25 mouse cellular contexts compared by ENCODE assay signal in genomic region chr9:95208681-95209080, GRCm38 (mm10).
A peak's percentile ranks its signal among the peaks of the same experiment; 100 is the strongest.
DNase-seq lines count a peak whose midpoint lies in the region; ATAC-seq and TF ChIP-seq lines count a peak whose summit lies in the region.
"Had no signal": no experiment of that assay in that cellular context is flagged by ENCODE, and none has a peak within 500 bp of the region (broad histone marks: within the 10 kb centered on the region; RNA-seq: fewer than 3 reads in every experiment).

No protein-coding gene starts in this region.

- H3K27ac ChIP-seq in forebrain, postnatal 0 days (ENCODE audit: low read depth, low read length), result no peak overlapping the region
- H3K27ac ChIP-seq in forebrain, embryonic 12.5 days, result no peak overlapping the region
- H3K27ac ChIP-seq: embryonic facial prominence, embryonic 12.5 days; heart, embryonic 15.5 days; limb, embryonic 12.5 days; liver, embryonic 12.5 days; midbrain, embryonic 15.5 days; stomach, embryonic 15.5 days had no signal

- H3K9me3 ChIP-seq in forebrain, postnatal 0 days (ENCODE audit: low read length), result no peaks in the 10 kb centered on the region
- H3K9me3 ChIP-seq in forebrain, embryonic 12.5 days, result no peaks in the 10 kb centered on the region
- H3K9me3 ChIP-seq: embryonic facial prominence, embryonic 12.5 days; heart, embryonic 15.5 days; limb, embryonic 12.5 days; liver, embryonic 12.5 days; midbrain, embryonic 15.5 days; stomach, embryonic 15.5 days had no signal

- H3K4me2 ChIP-seq in forebrain, postnatal 0 days (ENCODE audit: low read depth), result no peak overlapping the region
- no peak overlapping the region for H3K4me2 ChIP-seq in forebrain, embryonic 12.5 days
- H3K4me2 ChIP-seq: embryonic facial prominence, embryonic 12.5 days; heart, embryonic 15.5 days; limb, embryonic 12.5 days; liver, embryonic 12.5 days; midbrain, embryonic 15.5 days; stomach, embryonic 15.5 days had no signal

- WGBS in forebrain, postnatal 0 days, result 88% methylated on average over 4 of the region's 4 CpGs
- WGBS in forebrain, embryonic 12.5 days, result 85% methylated on average over 4 of the region's 4 CpGs

- H3K36me3 ChIP-seq in forebrain, postnatal 0 days (ENCODE audit: insufficient read depth), result no peaks in the 10 kb centered on the region
- no peaks in the 10 kb centered on the region for H3K36me3 ChIP-seq in forebrain, embryonic 12.5 days (replicated peaks)
- H3K36me3 ChIP-seq: embryonic facial prominence, embryonic 12.5 days; heart, embryonic 15.5 days; limb, embryonic 12.5 days; liver, embryonic 12.5 days; midbrain, embryonic 15.5 days; stomach, embryonic 15.5 days had no signal

- no peak overlapping the region for H3K9ac ChIP-seq in forebrain, postnatal 0 days
- no peak overlapping the region for H3K9ac ChIP-seq in forebrain, embryonic 12.5 days
- H3K9ac ChIP-seq: embryonic facial prominence, embryonic 12.5 days; heart, embryonic 15.5 days; limb, embryonic 12.5 days; liver, embryonic 12.5 days; midbrain, embryonic 15.5 days; stomach, embryonic 15.5 days had no signal

- no peak overlapping the region for H3K4me3 ChIP-seq in forebrain, postnatal 0 days (ENCODE audit: low read depth, low read length)
- H3K4me3 ChIP-seq in forebrain, embryonic 12.5 days (replicated peaks), result no peak overlapping the region
- H3K4me3 ChIP-seq: embryonic facial prominence, embryonic 12.5 days; erythroblast, embryonic 14.5 days; heart, embryonic 15.5 days; limb, embryonic 12.5 days; liver, embryonic 12.5 days; midbrain, embryonic 15.5 days; myocyte; stomach, embryonic 15.5 days had no signal

- intact Hi-C loops in left cerebral cortex, postnatal 4 days (cut with DNase I), result no loop called here

- no peak for DNase-seq in cerebellum, adult 11 months
- peak; percentile 20 for DNase-seq in left cerebral cortex, postnatal 4 days
- DNase-seq in left cerebral cortex, adult 8-10 months (ENCODE audit: low spot score in 2 of 2), result no peak
- peak; percentile 42 to 68 for DNase-seq in gastrocnemius, adult 8-10 months (ENCODE audit: low spot score in 2 of 2)
- no peak for DNase-seq in forebrain, postnatal 0 days
- no peak for DNase-seq in layer of hippocampus, adult 11-12 months (ENCODE audit: low spot score)
- DNase-seq: kidney, adult 2 months; kidney, postnatal 36 days; lung, adult 2 months; lung, postnatal 36 days; right cerebral cortex, postnatal 14 days; thymus, adult 2 months had no signal

- no peak for TF ChIP-seq CTCF in forebrain, postnatal 0 days (IDR thresholded peaks at IDR 0.05; ENCODE audit: low read depth)

- H3K27me3 ChIP-seq in forebrain, postnatal 0 days (ENCODE audit: insufficient read depth, low read length), result no peaks in the 10 kb centered on the region
- no peaks in the 10 kb centered on the region for H3K27me3 ChIP-seq in forebrain, embryonic 12.5 days
- H3K27me3 ChIP-seq: CH12.LX; embryonic facial prominence, embryonic 12.5 days; heart, embryonic 15.5 days; limb, embryonic 12.5 days; liver, embryonic 12.5 days; midbrain, embryonic 15.5 days; stomach, embryonic 15.5 days had no signal

- ATAC-seq in cerebellum, adult (ENCODE audit: insufficient number of reproducible peaks, low FRiP score, low TSS enrichment), result peak; percentile 54
- no peak for ATAC-seq in forebrain, postnatal 0 days
- no peak for ATAC-seq in forebrain, embryonic 12.5 days (ENCODE audit: low FRiP score)
- ATAC-seq: forebrain, embryonic 14.5 days; inflammation-experienced regulatory T-cells, adult 6 months; liver, embryonic 12.5 days; midbrain, embryonic 15.5 days had no signal

- H3K4me1 ChIP-seq in forebrain, postnatal 0 days (ENCODE audit: insufficient read depth), result no peaks in the 10 kb centered on the region
- peaks cover 7% of the 10 kb centered on the region; the same call in 1 of the 2 replicates for H3K4me1 ChIP-seq in forebrain, embryonic 12.5 days
- H3K4me1 ChIP-seq: embryonic facial prominence, embryonic 12.5 days; heart, embryonic 15.5 days; limb, embryonic 12.5 days; liver, embryonic 12.5 days; stomach, embryonic 15.5 days had no signal

Comparison
In these comparisons a context has a peak if more than half of its experiments do, and no peak if none do; other contexts are left out.
1. DNase-seq: peak in left cerebral cortex, postnatal 4 days (single experiment) and gastrocnemius, adult 8-10 months (2 of 2); none in cerebellum, adult 11 months (single experiment), left cerebral cortex, adult 8-10 months (0 of 2), forebrain, postnatal 0 days (single experiment) and layer of hippocampus, adult 11-12 months (single experiment).